Mouse (Mus musculus) layer of hippocampus, adult 2 months (tissue): ENCODE data around the gene Gapdhs. TPM values are rescaled to one million over a fixed set of nuclear protein-coding genes. Genes with fewer than 3 reads are reported as not detected.
A peak's percentile ranks its signal among the peaks of the same experiment; 100 is the strongest.

ENCODE experiments used
- DNase-seq, 2 experiments: peaks; one replicate each; pipeline ENCODE4 v3.0.0; 2022; ENCODE audit warnings: low spot score in 2 of 2
- H3K27ac ChIP-seq: fragments of 200-600 bp; 2 replicates; pipeline ENCODE4 v1.8.1; 2022
- H3K4me3 ChIP-seq: fragments of 200-600 bp; 2 replicates; pipeline ENCODE4 v1.8.1; 2022; ENCODE audit warnings: mild to moderate bottlenecking
- CTCF ChIP-seq: fragments of 200-600 bp; conservative IDR thresholded peaks from 2 replicates; pipeline ENCODE4 v1.8.1; 2022; ENCODE audit warnings: antibody characterized with exemption, mild to moderate bottlenecking, moderate library complexity
- total RNA-seq, 2 experiments: library from RNA; stranded (reverse); gene quantifications; 2 replicates each; pipeline ENCODE4 v1.2.3; 2021

The Gapdhs gene
- total RNA-seq, 2 experiments from 2014 or later = not detected

DNA sequence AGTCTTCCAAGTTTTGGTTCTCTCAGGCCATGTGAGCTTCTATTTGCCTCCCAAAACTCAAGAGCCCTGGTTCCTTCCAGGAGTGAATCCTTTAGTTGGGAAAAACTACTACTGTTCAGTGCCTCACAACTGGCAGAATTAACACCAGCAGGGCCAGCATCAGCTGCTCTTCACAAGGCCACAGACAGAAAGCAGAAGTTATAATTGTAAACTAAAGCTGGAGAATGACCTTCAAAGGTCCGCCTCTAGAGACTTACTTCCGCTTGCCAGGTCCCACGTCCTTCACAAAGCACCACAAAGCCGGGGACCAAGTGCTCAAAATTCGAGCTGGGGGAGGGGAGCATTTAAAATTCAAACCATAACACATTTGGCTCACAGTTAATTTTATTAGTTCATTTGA is 45.4 kb downstream of the Gapdhs start:
- Histone ChIP-seq H3K27ac (no peak overlapping the region), H3K4me3 (no peak overlapping the region)
- TF ChIP-seq CTCF = no peak
- no peak for DNase-seq

DNA sequence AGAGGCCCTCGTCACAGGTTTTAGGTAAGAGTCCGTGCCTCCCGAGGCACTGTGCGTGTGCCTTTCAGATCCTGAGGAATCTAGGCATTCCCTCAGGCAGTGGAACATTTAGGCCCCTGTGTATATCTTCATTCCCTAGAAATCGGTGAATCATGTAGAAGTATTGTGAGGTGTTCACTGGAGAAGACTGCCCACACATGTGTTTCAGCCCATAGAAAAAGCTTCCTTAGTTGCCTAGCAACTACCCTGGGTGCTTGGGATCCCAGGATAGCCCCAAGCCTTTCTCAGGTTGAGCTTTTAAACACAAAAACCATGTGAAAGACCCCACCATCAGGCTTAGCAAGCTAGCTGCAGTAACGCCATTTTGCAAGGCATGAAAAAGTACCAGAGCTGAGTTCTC is 55.2 kb downstream of the Gapdhs start:
- no peak for TF ChIP-seq CTCF
- H3K4me3 ChIP-seq = no peak overlapping the region
- DNase-seq = peak in 1 of 2 experiments; percentile 8
- no peak overlapping the region for H3K27ac ChIP-seq

DNA sequence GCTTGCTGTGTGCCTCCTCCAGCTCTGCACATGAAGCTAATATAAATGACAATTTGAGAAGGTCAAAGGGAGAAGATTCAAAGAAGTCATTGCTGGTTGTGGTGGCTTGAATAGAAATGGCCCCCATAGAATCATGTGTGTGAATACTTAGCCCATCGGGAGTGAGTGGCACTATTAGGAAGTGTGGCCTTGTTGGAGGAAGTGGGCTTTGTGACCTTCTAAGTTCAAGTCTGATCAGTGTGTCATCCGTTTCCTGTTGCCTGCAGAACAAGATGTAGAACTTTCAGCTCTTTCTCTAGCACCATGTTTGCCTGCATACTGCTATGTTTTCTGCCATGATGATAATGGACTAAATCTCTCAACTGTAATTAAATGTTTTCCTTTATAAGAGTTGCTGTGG is 60.1 kb downstream of the Gapdhs start:
- H3K27ac ChIP-seq = no peak overlapping the region
- H3K4me3 ChIP-seq = no peak overlapping the region
- no peak for DNase-seq
- no peak for TF ChIP-seq CTCF

DNA sequence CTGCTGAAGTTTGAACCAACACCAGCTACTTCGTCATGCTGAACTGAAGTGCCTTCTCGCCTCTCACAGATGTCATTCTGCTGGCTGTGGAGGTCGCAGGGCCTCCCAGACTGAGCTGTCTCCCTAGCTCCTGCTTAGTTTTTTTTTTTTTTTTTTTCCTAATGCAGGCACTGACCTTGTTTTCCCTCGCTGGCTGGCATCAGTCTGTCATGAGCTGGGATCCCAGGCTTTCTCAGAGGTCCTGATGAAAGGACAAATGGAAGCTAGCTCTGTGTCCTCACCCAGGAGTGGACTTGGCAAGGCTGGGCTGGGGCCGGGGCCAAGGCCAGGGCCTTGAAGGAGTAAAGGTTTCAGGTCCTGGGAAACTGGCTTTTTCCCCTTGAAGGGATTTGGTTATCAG is 61.6 kb downstream of the Gapdhs start:
- H3K27ac ChIP-seq = no peak overlapping the region
- no peak for TF ChIP-seq CTCF
- no peak overlapping the region for H3K4me3 ChIP-seq
- DNase-seq = no peak

Other genes starting within 250 kb of the Gapdhs start
- gene Arhgap33, start 208.6 kb downstream of the Gapdhs start, total RNA-seq = 100 to 1,000 TPM; 101 to 119 TPM
- 1 to 10 TPM; 2.7 to 4.8 TPM for gene Hspb6, start 191.5 kb downstream of the Gapdhs start, total RNA-seq
- gene Proser3, start 191.4 kb downstream of the Gapdhs start, total RNA-seq = 1 to 10 TPM; 4.0 to 4.1 TPM
- 10 to 100 TPM; 45.5 to 47.6 TPM for gene Lin37, start 183.8 kb downstream of the Gapdhs start, total RNA-seq
- gene U2af1l4, start 180.4 kb downstream of the Gapdhs start, total RNA-seq = 10 to 100 TPM; 71.4 to 90.8 TPM
- 10 to 100 TPM in 1 of 2 experiments, 1 to 10 TPM in 1; 9.0 to 11.4 TPM for gene Gm49396, start 180.3 kb downstream of the Gapdhs start, total RNA-seq
- gene Psenen, start 180.1 kb downstream of the Gapdhs start, total RNA-seq = 10 to 100 TPM; 79.9 to 92.3 TPM
- gene Igflr1, start 178.3 kb downstream of the Gapdhs start, total RNA-seq = 1 to 10 TPM; 6.4 to 6.5 TPM
- gene Kmt2b, start 155.0 kb downstream of the Gapdhs start, total RNA-seq = 10 to 100 TPM; 49.8 to 57.5 TPM
- gene Zbtb32, start 144.8 kb downstream of the Gapdhs start, total RNA-seq = not detected
- under 1 TPM in 1 of 2 experiments, not detected in 1; 0.69 TPM for gene Upk1a, start 130.8 kb downstream of the Gapdhs start, total RNA-seq
- gene Cox6b1, start 117.5 kb downstream of the Gapdhs start, total RNA-seq = 100 to 1,000 TPM; 552 to 568 TPM
- not detected for gene Etv2, start 107.8 kb downstream of the Gapdhs start, total RNA-seq
- 10 to 100 TPM; 69.5 to 72.6 TPM for gene Rbm42, start 93.4 kb downstream of the Gapdhs start, total RNA-seq
- 1 to 10 TPM; 6.6 to 6.8 TPM for gene Haus5, start 78.7 kb downstream of the Gapdhs start, total RNA-seq
- not detected for gene Pmis2, start 72.1 kb downstream of the Gapdhs start, total RNA-seq
- gene 2200002J24Rik, start 44.8 kb downstream of the Gapdhs start, total RNA-seq = not detected
- under 1 TPM; 0.38 to 0.47 TPM for gene Atp4a, start 31.5 kb downstream of the Gapdhs start, total RNA-seq
- gene Tmem147, start 14.1 kb downstream of the Gapdhs start, total RNA-seq = 100 to 1,000 TPM; 108 to 112 TPM
- gene Sbsn, start 7.8 kb upstream of the Gapdhs start, total RNA-seq = 1 to 10 TPM; 4.9 to 6.1 TPM
- under 1 TPM; 0.56 to 1.00 TPM for gene Dmkn, start 20.1 kb upstream of the Gapdhs start, total RNA-seq
- not detected for gene Krtdap, start 44.2 kb upstream of the Gapdhs start, total RNA-seq
- not detected for gene Ffar2, start 80.1 kb upstream of the Gapdhs start, total RNA-seq
- gene Ffar3, start 112.5 kb upstream of the Gapdhs start, total RNA-seq = not detected
- gene Ffar1, start 117.9 kb upstream of the Gapdhs start, total RNA-seq = not detected
- not detected for gene Cd22, start 136.7 kb upstream of the Gapdhs start, total RNA-seq
- gene Mag, start 171.2 kb upstream of the Gapdhs start, total RNA-seq = 100 to 1,000 TPM; 135 to 145 TPM
- not detected for gene Hamp2, start 181.0 kb upstream of the Gapdhs start, total RNA-seq
- not detected for gene Hamp, start 200.4 kb upstream of the Gapdhs start, total RNA-seq
- gene Usf2, start 213.1 kb upstream of the Gapdhs start, total RNA-seq = 100 to 1,000 TPM; 134 to 137 TPM
- gene Lsr, start 229.8 kb upstream of the Gapdhs start, total RNA-seq = 1 to 10 TPM; 7.5 to 8.6 TPM
- gene Fam187b, start 230.1 kb upstream of the Gapdhs start, total RNA-seq = not detected